Mouse (Mus musculus) fibroblast of lung, adult 2 months (primary cell): ENCODE data around the gene Col6a2.

Source experiments
- DNase-seq: peaks from one replicate; pipeline ENCODE4 v3.0.0-alpha.2; 2011; ENCODE audit warnings: low read depth

Gene Col6a2

GRCm38 (mm10) chr10:76636026-76636425, 12.6 kb upstream of the Col6a2 start:
- no peak for DNase-seq

- DNase-seq, result no peak
Measured at GRCm38 (mm10) chr10:76634584-76634983, 11.2 kb upstream of the Col6a2 start.

- peak; percentile 95 for DNase-seq
Measured at GRCm38 (mm10) chr10:76634094-76634571, 10.7 kb upstream of the Col6a2 start.

- peak; percentile 78 for DNase-seq
Measured at GRCm38 (mm10) chr10:76632630-76633029, 9.2 kb upstream of the Col6a2 start.

- no peak for DNase-seq
Measured at GRCm38 (mm10) chr10:76630657-76631056, 7.2 kb upstream of the Col6a2 start.

GRCm38 (mm10) chr10:76627714-76628113, 4.3 kb upstream of the Col6a2 start:
- no peak for DNase-seq

GRCm38 (mm10) chr10:76624903-76625302, 1.5 kb upstream of the Col6a2 start:
- DNase-seq, result no peak

GRCm38 (mm10) chr10:76623734-76624133, 304 bp upstream of the Col6a2 start:
- no peak for DNase-seq

- no peak for DNase-seq
Measured at GRCm38 (mm10) chr10:76622411-76622810, 1.0 kb downstream of the Col6a2 start.

- DNase-seq, result no peak
Measured at GRCm38 (mm10) chr10:76612473-76612872, 11.0 kb downstream of the Col6a2 start.

- DNase-seq, result no peak
Measured at GRCm38 (mm10) chr10:76602690-76603089, 20.7 kb downstream of the Col6a2 start.

- DNase-seq, result no peak
Measured at GRCm38 (mm10) chr10:76596338-76596737, 27.1 kb downstream of the Col6a2 start.

- DNase-seq, result no peak
Measured at GRCm38 (mm10) chr10:76590197-76590596, 33.2 kb downstream of the Col6a2 start.

GRCm38 (mm10) chr10:76586190-76586589, 37.2 kb downstream of the Col6a2 start:
- DNase-seq, result no peak

GRCm38 (mm10) chr10:76584138-76584537, 39.3 kb downstream of the Col6a2 start:
- no peak for DNase-seq

GRCm38 (mm10) chr10:76576920-76577319, 46.5 kb downstream of the Col6a2 start:
- DNase-seq, result no peak

- DNase-seq, result no peak
Measured at GRCm38 (mm10) chr10:76575374-76575773, 48.1 kb downstream of the Col6a2 start, which contains the start of gene Ftcd. Gene Ftcd, plus strand, starts transcription at chr10:76575648.

- DNase-seq, result no peak
Measured at GRCm38 (mm10) chr10:76572151-76572550, 51.3 kb downstream of the Col6a2 start.

- no peak for DNase-seq
Measured at GRCm38 (mm10) chr10:76571070-76571469, 52.4 kb downstream of the Col6a2 start.

- no peak for DNase-seq
Measured at GRCm38 (mm10) chr10:76569996-76570685, 53.3 kb downstream of the Col6a2 start.

GRCm38 (mm10) chr10:76561972-76562371, 61.5 kb downstream of the Col6a2 start, which contains the start of gene Spatc1l:
Gene Spatc1l, plus strand, starts transcription at chr10:76562272.
- DNase-seq, result no peak

GRCm38 (mm10) chr10:76554061-76554460, 69.4 kb downstream of the Col6a2 start:
- no peak for DNase-seq

GRCm38 (mm10) chr10:76551556-76551955, 71.9 kb downstream of the Col6a2 start:
- DNase-seq, result no peak

- no peak for DNase-seq
Measured at GRCm38 (mm10) chr10:76550458-76550857, 73.0 kb downstream of the Col6a2 start.
